Mouse (Mus musculus) intestine, postnatal 0 days (tissue): ENCODE results near the gene Cacna2d2. TPM values are rescaled to one million over a fixed set of nuclear protein-coding genes. Genes with fewer than 3 reads are reported as not detected.
A peak's percentile ranks its signal among the peaks of the same experiment; 100 is the strongest.

Experiments used
- ATAC-seq: fragments of 200-750 bp; cut with Nextera tagmentation; 2 replicates; pipeline ENCODE4 v1.8.0; 2017; ENCODE audit warnings: mild to moderate bottlenecking, moderate TSS enrichment, moderate library complexity
- H3K27ac ChIP-seq: fragments of 300-500 bp; sonication (generic); 2 replicates; pipeline ENCODE4 v1.5.1; 2014; ENCODE audit warnings: mild to moderate bottlenecking, low read depth, low read length, moderate library complexity
- H3K27me3 ChIP-seq: fragments of 300-500 bp; sonication (generic); replicated peaks from 2 replicates; pipeline ENCODE4 v1.6.1; 2014; ENCODE audit warnings: low read length, mixed read lengths; ENCODE audit not compliant: control insufficient read depth, insufficient read depth
- H3K36me3 ChIP-seq: fragments of 300-500 bp; sonication (generic); 2 replicates; pipeline ENCODE4 v1.6.1; 2014; ENCODE audit warnings: mild to moderate bottlenecking, moderate library complexity; ENCODE audit not compliant: control insufficient read depth, insufficient read depth
- H3K4me1 ChIP-seq: fragments of 300-500 bp; sonication (generic); replicated peaks from 2 replicates; pipeline ENCODE4 v1.6.1; 2014; ENCODE audit warnings: antibody characterized with exemption, low read length, mixed read lengths; ENCODE audit not compliant: control insufficient read depth, insufficient read depth
- H3K4me2 ChIP-seq: fragments of 300-500 bp; sonication (generic); replicated peaks from 2 replicates; pipeline ENCODE4 v1.6.1; 2014; ENCODE audit warnings: low read depth, mild to moderate bottlenecking, moderate library complexity
- H3K4me3 ChIP-seq: fragments of 300-500 bp; sonication (generic); 2 replicates; pipeline ENCODE4 v1.5.1; 2014; ENCODE audit warnings: low read depth, low read length
- H3K9ac ChIP-seq: fragments of 300-500 bp; sonication (generic); 2 replicates; pipeline ENCODE4 v1.6.1; 2014; ENCODE audit warnings: mild to moderate bottlenecking, low read depth, low read length
- H3K9me3 ChIP-seq: fragments of 300-500 bp; sonication (generic); 2 replicates; pipeline ENCODE4 v1.6.1; 2016; ENCODE audit warnings: mixed run types; ENCODE audit not compliant: control insufficient read depth
- CTCF ChIP-seq: sonication (generic); IDR thresholded peaks from 2 replicates; pipeline ENCODE4 v1.5.1; 2016; ENCODE audit warnings: low read depth, mild to moderate bottlenecking, control low read depth, antibody characterized with exemption, moderate library complexity
- WGBS: fragments of 180-500 bp; shearing (Covaris S2); extraction: QIAGEN DNeasy Blood & Tissue Kit; methylation state at CpG from one replicate; pipeline ENCODE4 v1.1.7; 2014; 5-methylcytosine and 5-hydroxymethylcytosine counted together
- polyA plus RNA-seq: library from polyadenylated mRNA; unstranded; fragments of >200 nt; fragmentation: Nextera tagmentation; extraction: Ambion mirVana; gene quantifications from 2 replicates; pipeline ENCODE4 v1.2.1, GENCODE M21; 2015

Gene Cacna2d2
- polyA plus RNA-seq, 1 experiment from 2014 or later = 0.22 TPM

GRCm38 (mm10) chr9:107484302-107484701, 84.9 kb downstream of the Cacna2d2 start:
- no peak overlapping the region for H3K4me2 ChIP-seq
- ATAC-seq = no peak
- H3K9me3 ChIP-seq = no peaks in the 10 kb centered on the region
- TF ChIP-seq CTCF = no peak
- H3K36me3 ChIP-seq = no peaks in the 10 kb centered on the region
- no peak overlapping the region for H3K9ac ChIP-seq
- H3K27ac ChIP-seq = no peak overlapping the region
- H3K4me3 ChIP-seq = no peak overlapping the region
- H3K4me1 ChIP-seq = no peaks in the 10 kb centered on the region
- H3K27me3 ChIP-seq = no peaks in the 10 kb centered on the region
- 77% methylated on average over 17 of the region's 17 CpGs for WGBS

GRCm38 (mm10) chr9:107484766-107485165, 85.4 kb downstream of the Cacna2d2 start:
- no peak for TF ChIP-seq CTCF
- 81% methylated on average over 6 of the region's 6 CpGs for WGBS
- no peak overlapping the region for H3K4me2 ChIP-seq
- no peak overlapping the region for H3K27ac ChIP-seq
- no peaks in the 10 kb centered on the region for H3K36me3 ChIP-seq
- no peak for ATAC-seq
- no peaks in the 10 kb centered on the region for H3K27me3 ChIP-seq
- H3K9ac ChIP-seq = no peak overlapping the region
- H3K4me3 ChIP-seq = no peak overlapping the region
- H3K4me1 ChIP-seq = no peaks in the 10 kb centered on the region
- H3K9me3 ChIP-seq = no peaks in the 10 kb centered on the region

GRCm38 (mm10) chr9:107486086-107486485, 86.7 kb downstream of the Cacna2d2 start:
- no peak overlapping the region for H3K4me2 ChIP-seq
- WGBS = 74% methylated on average over 10 of the region's 10 CpGs
- no peak for ATAC-seq
- no peak for TF ChIP-seq CTCF
- H3K27me3 ChIP-seq = no peaks in the 10 kb centered on the region
- H3K4me3 ChIP-seq = no peak overlapping the region
- no peak overlapping the region for H3K9ac ChIP-seq
- H3K9me3 ChIP-seq = no peaks in the 10 kb centered on the region
- no peaks in the 10 kb centered on the region for H3K4me1 ChIP-seq
- no peak overlapping the region for H3K27ac ChIP-seq
- H3K36me3 ChIP-seq = no peaks in the 10 kb centered on the region

- Histone ChIP-seq H3K4me2 (no peak overlapping the region), H3K9ac (no peak overlapping the region), H3K27me3 (no peaks in the 10 kb centered on the region), H3K27ac (no peak overlapping the region), H3K4me3 (no peak overlapping the region), H3K9me3 (no peaks in the 10 kb centered on the region), H3K36me3 (no peaks in the 10 kb centered on the region), H3K4me1 (no peaks in the 10 kb centered on the region)
- no peak for ATAC-seq
- WGBS = 61% methylated on average over 6 of the region's 6 CpGs
- TF ChIP-seq CTCF = no peak
These were observed 87.3 kb downstream of the Cacna2d2 start for GRCm38 (mm10) chr9:107486507-107487225.

- 47% methylated on average over 8 of the region's 8 CpGs for WGBS
These were observed 90.7 kb downstream of the Cacna2d2 start for GRCm38 (mm10) chr9:107490146-107490545.

GRCm38 (mm10) chr9:107490625-107491024, 91.2 kb downstream of the Cacna2d2 start:
- Histone ChIP-seq H3K4me1 (no peaks in the 10 kb centered on the region), H3K27ac (no peak overlapping the region), H3K4me2 (no peak overlapping the region), H3K9me3 (no peaks in the 10 kb centered on the region), H3K27me3 (no peaks in the 10 kb centered on the region), H3K9ac (no peak overlapping the region), H3K36me3 (no peaks in the 10 kb centered on the region), H3K4me3 (no peak overlapping the region)
- WGBS = 45% methylated on average over 6 of the region's 6 CpGs
- no peak for ATAC-seq
- TF ChIP-seq CTCF = no peak

More at GRCm38 (mm10) chr9:107490146-107490545, 90.7 kb downstream of the Cacna2d2 start:
- H3K27ac ChIP-seq = no peak overlapping the region
- no peaks in the 10 kb centered on the region for H3K27me3 ChIP-seq
- H3K4me3 ChIP-seq = no peak overlapping the region
- no peaks in the 10 kb centered on the region for H3K4me1 ChIP-seq
- ATAC-seq = peak; percentile 22; the same call in 1 of the 2 replicates
- H3K9ac ChIP-seq = no peak overlapping the region
- no peak for TF ChIP-seq CTCF
- H3K4me2 ChIP-seq = no peak overlapping the region
- H3K9me3 ChIP-seq = no peaks in the 10 kb centered on the region
- H3K36me3 ChIP-seq = no peaks in the 10 kb centered on the region
